Mouse (Mus musculus): Measurements from ENCODE around the gene Slc39a3. TPM values are rescaled to one million over a fixed set of nuclear protein-coding genes. Genes with fewer than 3 reads are reported as not detected.
A peak's percentile ranks its signal among the peaks of the same experiment; 100 is the strongest.
"Not testable (repeated sequence)": the region's sequence is repeated elsewhere in the genome, so short reads cannot be mapped to it uniquely, and the experiment has no call there.

The Slc39a3 gene
- polyA plus RNA-seq, 1 experiment from 2014 or later: 21.6 TPM

- 96% methylated on average over 8 of the region's 8 CpGs for WGBS
- no peaks in the 10 kb centered on the region; the same call in 1 of the 2 replicates for H3K9me3 ChIP-seq (ENCODE audit: control insufficient read depth, low read length)
- H3K9ac ChIP-seq (ENCODE audit: low read length): no peak overlapping the region
- no peaks in the 10 kb centered on the region for H3K36me3 ChIP-seq (ENCODE audit: control insufficient read depth, insufficient read depth, low read length)
- H3K27ac ChIP-seq (ENCODE audit: low read depth, low read length): no peak overlapping the region
- no peak overlapping the region for H3K4me3 ChIP-seq (ENCODE audit: low read depth, low read length)
- no peak overlapping the region for H3K4me2 ChIP-seq (ENCODE audit: low read depth, low read length, severe bottlenecking)
- no peak for DNase-seq (ENCODE audit: low spot score)
- H3K27me3 ChIP-seq (ENCODE audit: control insufficient read depth, insufficient read depth, low read length): no peaks in the 10 kb centered on the region; the same call in 1 of the 2 replicates
- H3K4me1 ChIP-seq (replicated peaks; ENCODE audit: control insufficient read depth, insufficient read depth, low read length): peaks cover 7% of the 10 kb centered on the region
- no peak for ATAC-seq (replicated peaks; ENCODE audit: low FRiP score)
Measured at GRCm38 (mm10) chr10:80996501-80996900, 40.7 kb downstream of the Slc39a3 start.

GRCm38 (mm10) chr10:80995091-80995632 is 42.1 kb downstream of the Slc39a3 start:
- ATAC-seq (replicated peaks; ENCODE audit: low FRiP score): 0 out of 2 replicates have a peak, but pooled peaks have one; percentile 24

GRCm38 (mm10) chr10:80994621-80995020 is 42.6 kb downstream of the Slc39a3 start:
- WGBS: 59% methylated on average over 4 of the region's 4 CpGs
- H3K4me3 ChIP-seq (ENCODE audit: low read depth, low read length): no peak overlapping the region
- no peaks in the 10 kb centered on the region; the same call in 1 of the 2 replicates for H3K9me3 ChIP-seq (ENCODE audit: control insufficient read depth, low read length)
- no peak for DNase-seq (ENCODE audit: low spot score)
- no peak overlapping the region for H3K4me2 ChIP-seq (ENCODE audit: low read depth, low read length, severe bottlenecking)
- no peak overlapping the region for H3K9ac ChIP-seq (ENCODE audit: low read length)
- ATAC-seq (replicated peaks; ENCODE audit: low FRiP score): no peak
- no peak overlapping the region for H3K27ac ChIP-seq (ENCODE audit: low read depth, low read length)
- no peaks in the 10 kb centered on the region for H3K36me3 ChIP-seq (ENCODE audit: control insufficient read depth, insufficient read depth, low read length)
- H3K27me3 ChIP-seq (ENCODE audit: control insufficient read depth, insufficient read depth, low read length): no peaks in the 10 kb centered on the region; the same call in 1 of the 2 replicates
- peaks cover 3% of the 10 kb centered on the region; the same call in 1 of the 2 replicates for H3K4me1 ChIP-seq (replicated peaks; ENCODE audit: control insufficient read depth, insufficient read depth, low read length)

More at GRCm38 (mm10) chr10:80995091-80995632, 42.1 kb downstream of the Slc39a3 start:
- Histone ChIP-seq H3K4me3 (ENCODE audit: low read depth, low read length) (no peak overlapping the region), H3K27me3 (ENCODE audit: control insufficient read depth, insufficient read depth, low read length) (no peaks in the 10 kb centered on the region; the same call in 1 of the 2 replicates), H3K9me3 (ENCODE audit: control insufficient read depth, low read length) (no peaks in the 10 kb centered on the region; the same call in 1 of the 2 replicates), H3K36me3 (ENCODE audit: control insufficient read depth, insufficient read depth, low read length) (no peaks in the 10 kb centered on the region), H3K27ac (ENCODE audit: low read depth, low read length) (no peak overlapping the region), H3K4me1 (replicated peaks; ENCODE audit: control insufficient read depth, insufficient read depth, low read length) (peaks cover 3% of the 10 kb centered on the region; the same call in 1 of the 2 replicates), H3K9ac (ENCODE audit: low read length) (no peak overlapping the region), H3K4me2 (ENCODE audit: low read depth, low read length, severe bottlenecking) (no peak overlapping the region)
- 12% methylated on average over 21 of the region's 21 CpGs for WGBS
- DNase-seq (ENCODE audit: low spot score): peak; percentile 87

- Histone ChIP-seq H3K36me3 (ENCODE audit: control insufficient read depth, insufficient read depth, low read length) (no peaks in the 10 kb centered on the region), H3K4me1 (replicated peaks; ENCODE audit: control insufficient read depth, insufficient read depth, low read length) (peaks cover 3% of the 10 kb centered on the region; the same call in 1 of the 2 replicates), H3K4me3 (ENCODE audit: low read depth, low read length) (no peak overlapping the region), H3K9ac (ENCODE audit: low read length) (no peak overlapping the region), H3K9me3 (ENCODE audit: control insufficient read depth, low read length) (no peaks in the 10 kb centered on the region; the same call in 1 of the 2 replicates), H3K27me3 (ENCODE audit: control insufficient read depth, insufficient read depth, low read length) (no peaks in the 10 kb centered on the region; the same call in 1 of the 2 replicates), H3K27ac (ENCODE audit: low read depth, low read length) (no peak overlapping the region), H3K4me2 (ENCODE audit: low read depth, low read length, severe bottlenecking) (no peak overlapping the region)
- 68% methylated on average over 5 of the region's 5 CpGs for WGBS
- ATAC-seq (replicated peaks; ENCODE audit: low FRiP score) (no peak), DNase-seq (ENCODE audit: low spot score) (no peak)
Measured at GRCm38 (mm10) chr10:80993276-80993675, 44.0 kb downstream of the Slc39a3 start.

GRCm38 (mm10) chr10:80991945-80992344 is 45.3 kb downstream of the Slc39a3 start:
- DNase-seq (ENCODE audit: low spot score): no peak
- no peak overlapping the region for H3K4me3 ChIP-seq (ENCODE audit: low read depth, low read length)

GRCm38 (mm10) chr10:80991007-80991406 is 46.2 kb downstream of the Slc39a3 start:
- Histone ChIP-seq H3K9me3 (ENCODE audit: control insufficient read depth, low read length) (no peaks in the 10 kb centered on the region), H3K27me3 (ENCODE audit: control insufficient read depth, insufficient read depth, low read length) (peaks cover 14% of the 10 kb centered on the region), H3K4me1 (replicated peaks; ENCODE audit: control insufficient read depth, insufficient read depth, low read length) (no peaks in the 10 kb centered on the region), H3K4me2 (ENCODE audit: low read depth, low read length, severe bottlenecking) (no peak overlapping the region), H3K9ac (ENCODE audit: low read length) (no peak overlapping the region), H3K27ac (ENCODE audit: low read depth, low read length) (no peak overlapping the region), H3K4me3 (ENCODE audit: low read depth, low read length) (no peak overlapping the region), H3K36me3 (ENCODE audit: control insufficient read depth, insufficient read depth, low read length) (no peaks in the 10 kb centered on the region)
- DNase-seq (ENCODE audit: low spot score): no peak
- no peak for ATAC-seq (replicated peaks; ENCODE audit: low FRiP score)
- 13% methylated on average over 3 of the region's 3 CpGs for WGBS

More at GRCm38 (mm10) chr10:80991945-80992344, 45.3 kb downstream of the Slc39a3 start:
- WGBS: 79% methylated on average over 1 of the region's 1 CpGs
- no peaks in the 10 kb centered on the region; the same call in 1 of the 2 replicates for H3K9me3 ChIP-seq (ENCODE audit: control insufficient read depth, low read length)
- H3K4me2 ChIP-seq (ENCODE audit: low read depth, low read length, severe bottlenecking): no peak overlapping the region
- H3K27me3 ChIP-seq (ENCODE audit: control insufficient read depth, insufficient read depth, low read length): peaks cover 5% of the 10 kb centered on the region
- no peak overlapping the region for H3K27ac ChIP-seq (ENCODE audit: low read depth, low read length)
- no peaks in the 10 kb centered on the region for H3K36me3 ChIP-seq (ENCODE audit: control insufficient read depth, insufficient read depth, low read length)
- no peak for ATAC-seq (replicated peaks; ENCODE audit: low FRiP score)
- H3K9ac ChIP-seq (ENCODE audit: low read length): no peak overlapping the region
- no peaks in the 10 kb centered on the region for H3K4me1 ChIP-seq (replicated peaks; ENCODE audit: control insufficient read depth, insufficient read depth, low read length)

- Histone ChIP-seq H3K27me3 (ENCODE audit: control insufficient read depth, insufficient read depth, low read length) (peaks cover 20% of the 10 kb centered on the region), H3K36me3 (ENCODE audit: control insufficient read depth, insufficient read depth, low read length) (no peaks in the 10 kb centered on the region), H3K9ac (ENCODE audit: low read length) (no peak overlapping the region), H3K4me2 (ENCODE audit: low read depth, low read length, severe bottlenecking) (no peak overlapping the region), H3K9me3 (ENCODE audit: control insufficient read depth, low read length) (no peaks in the 10 kb centered on the region), H3K4me3 (ENCODE audit: low read depth, low read length) (no peak overlapping the region), H3K27ac (ENCODE audit: low read depth, low read length) (no peak overlapping the region), H3K4me1 (replicated peaks; ENCODE audit: control insufficient read depth, insufficient read depth, low read length) (peaks cover 4% of the 10 kb centered on the region; the same call in 1 of the 2 replicates)
- ATAC-seq (replicated peaks; ENCODE audit: low FRiP score) (no peak), DNase-seq (ENCODE audit: low spot score) (no peak)
- 63% methylated on average over 7 of the region's 7 CpGs for WGBS
Measured at GRCm38 (mm10) chr10:80990406-80990805, 46.8 kb downstream of the Slc39a3 start.

- H3K9ac ChIP-seq (ENCODE audit: low read length): not testable (repeated sequence)
- WGBS: 63% methylated on average over 4 of the region's 4 CpGs
Measured at GRCm38 (mm10) chr10:80989854-80990253, 47.4 kb downstream of the Slc39a3 start.

GRCm38 (mm10) chr10:80989446-80989845 is 47.8 kb downstream of the Slc39a3 start:
- no peak overlapping the region for H3K4me3 ChIP-seq (ENCODE audit: low read depth, low read length)
- ATAC-seq (replicated peaks; ENCODE audit: low FRiP score) (no peak), DNase-seq (ENCODE audit: low spot score) (no peak)
- no peak overlapping the region for H3K4me2 ChIP-seq (ENCODE audit: low read depth, low read length, severe bottlenecking)
- H3K27ac ChIP-seq (ENCODE audit: low read depth, low read length): no peak overlapping the region
- H3K27me3 ChIP-seq (ENCODE audit: control insufficient read depth, insufficient read depth, low read length): peaks cover 23% of the 10 kb centered on the region
- no peak overlapping the region for H3K9ac ChIP-seq (ENCODE audit: low read length)
- 61% methylated on average over 6 of the region's 6 CpGs for WGBS
- no peaks in the 10 kb centered on the region for H3K9me3 ChIP-seq (ENCODE audit: control insufficient read depth, low read length)
- H3K4me1 ChIP-seq (replicated peaks; ENCODE audit: control insufficient read depth, insufficient read depth, low read length): peaks cover 4% of the 10 kb centered on the region; the same call in 1 of the 2 replicates
- no peaks in the 10 kb centered on the region for H3K36me3 ChIP-seq (ENCODE audit: control insufficient read depth, insufficient read depth, low read length)

More at GRCm38 (mm10) chr10:80989854-80990253, 47.4 kb downstream of the Slc39a3 start:
- H3K27me3 ChIP-seq (ENCODE audit: control insufficient read depth, insufficient read depth, low read length): peaks cover 23% of the 10 kb centered on the region
- H3K4me1 ChIP-seq (replicated peaks; ENCODE audit: control insufficient read depth, insufficient read depth, low read length); H3K4me2 ChIP-seq (ENCODE audit: low read depth, low read length, severe bottlenecking); ATAC-seq (replicated peaks; ENCODE audit: low FRiP score); H3K27ac ChIP-seq (ENCODE audit: low read depth, low read length); DNase-seq (ENCODE audit: low spot score); H3K9me3 ChIP-seq (ENCODE audit: control insufficient read depth, low read length); H3K4me3 ChIP-seq (ENCODE audit: low read depth, low read length); H3K36me3 ChIP-seq (ENCODE audit: control insufficient read depth, insufficient read depth, low read length): not testable (repeated sequence)
